Mouse (Mus musculus): ENCODE data around the gene Slc24a5. TPM values are rescaled to one million over a fixed set of nuclear protein-coding genes. Genes with fewer than 3 reads are reported as not detected.
A peak's percentile ranks its signal among the peaks of the same experiment; 100 is the strongest.

The Slc24a5 gene
- total and polyA plus RNA-seq, 3 experiments = 0.69 to 2.9 TPM; not detected in 1

DNA sequence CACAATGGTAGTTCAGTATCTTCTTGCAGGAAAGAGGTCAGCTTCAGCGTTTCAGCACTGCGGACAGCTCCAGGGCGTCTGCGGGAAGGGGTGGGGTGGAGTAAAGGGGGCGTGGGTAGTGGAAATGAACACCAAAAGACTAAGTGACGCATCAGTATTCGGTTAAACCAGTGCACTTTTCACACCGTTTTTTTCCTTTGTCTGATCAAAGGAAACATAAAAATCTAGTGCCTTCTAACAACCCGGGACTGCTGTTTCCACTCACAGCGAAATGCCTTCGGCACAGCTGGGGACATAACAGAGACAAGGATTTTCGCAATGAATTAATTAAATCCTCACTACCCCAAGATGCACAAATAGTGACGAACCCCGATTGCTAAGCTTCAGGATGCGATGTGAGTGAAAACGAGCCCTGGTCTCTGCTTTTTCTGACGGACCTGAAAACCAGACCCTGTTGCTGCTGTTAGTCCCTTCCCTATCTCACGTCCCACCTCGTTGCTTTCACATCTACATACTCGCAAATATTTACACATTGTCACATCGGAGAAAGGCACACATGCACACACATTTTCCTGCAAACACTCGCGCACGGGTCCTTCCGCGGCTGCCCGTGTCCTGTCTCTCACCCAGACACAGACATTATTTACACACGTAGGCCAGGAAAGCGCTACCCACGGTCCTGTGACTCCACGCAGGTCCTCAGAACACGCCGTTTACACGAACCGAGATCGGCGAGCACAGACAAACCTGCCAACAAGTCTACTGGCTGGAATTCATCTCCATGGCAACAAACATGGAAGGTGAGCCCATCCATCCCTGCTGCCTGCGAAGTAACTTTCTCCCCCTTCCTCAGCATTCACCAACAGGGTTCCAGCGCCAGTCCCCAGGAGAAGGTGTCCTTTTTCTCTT, 68.2 kb downstream of the Slc24a5 start, which contains the start of gene Ctxn2:
Ctxn2 (plus strand) TSS at position 790 of the 909 bp plus-strand sequence.
- no peaks in the 10 kb centered on the region for H3K79me2 ChIP-seq (ENCODE audit: control insufficient read depth, insufficient read depth, low read length, poor library complexity)
- peak; percentile 74 for DNase-seq (ENCODE audit: low read depth, low spot score)

GRCm38 (mm10) chr2:125136846-125137245, 68.9 kb downstream of the Slc24a5 start:
- H3K4me1 ChIP-seq (ENCODE audit: control insufficient read depth in 1 of 2, insufficient read depth in 2 of 2, low read length in 2 of 2) = no peaks in the 10 kb centered on the region
- H3K9ac ChIP-seq (ENCODE audit: control insufficient read depth, low read depth, low read length, poor library complexity, severe bottlenecking) = no peak overlapping the region
- TF ChIP-seq E2F4 (IDR thresholded peaks at IDR 0.05; ENCODE audit: borderline replicate concordance, low read depth, low read length) = no peak
- no peak for TF ChIP-seq POLR2AphosphoS2 (IDR thresholded peaks at IDR 0.05; ENCODE audit: low read length)
- TF ChIP-seq MXI1 (IDR thresholded peaks at IDR 0.05; ENCODE audit: low read depth, low read length) = no peak
- no peak for TF ChIP-seq ZMIZ1 (IDR thresholded peaks at IDR 0.05; ENCODE audit: low read depth, low read length)
- no peak for TF ChIP-seq MYC (IDR thresholded peaks at IDR 0.05; ENCODE audit: low read depth, low read length)
- no peak for TF ChIP-seq SIN3A (IDR thresholded peaks at IDR 0.05; ENCODE audit: low read length)
- TF ChIP-seq MYB (IDR thresholded peaks at IDR 0.05; ENCODE audit: low read depth, low read length) = no peak
- no peak for TF ChIP-seq TAL1 (IDR thresholded peaks at IDR 0.05; ENCODE audit: low read length)
- no peaks in the 10 kb centered on the region for H3K36me3 ChIP-seq (ENCODE audit: control insufficient read depth in 1 of 2, insufficient read depth in 2 of 2, low read length in 2 of 2)
- no peak overlapping the region for H3K4me3 ChIP-seq (ENCODE audit: control insufficient read depth in 1 of 2, insufficient read depth in 1 of 2, low read depth in 2 of 2, low read length in 2 of 2)
- DNase-seq (ENCODE audit: low read depth, low spot score) = no peak
- H3K27ac ChIP-seq (ENCODE audit: control insufficient read depth, low read depth, low read length) = no peak overlapping the region
- peaks cover 0 to 3% of the 10 kb centered on the region in 2 experiments; a peak in 3 of 4 replicates for H3K27me3 ChIP-seq (ENCODE audit: control insufficient read depth in 1 of 2, insufficient read depth in 2 of 2, low read length in 2 of 2)
- no peaks in the 10 kb centered on the region for H3K79me2 ChIP-seq (ENCODE audit: control insufficient read depth, insufficient read depth, low read length, poor library complexity)
- no peaks in the 10 kb centered on the region for H3K9me3 ChIP-seq (replicated peaks; ENCODE audit: insufficient read depth, low read length)

More for the DNA sequence above, 68.2 kb downstream of the Slc24a5 start, which contains the start of gene Ctxn2:
- H3K9ac ChIP-seq (ENCODE audit: control insufficient read depth, low read depth, low read length, poor library complexity, severe bottlenecking) = no peak within 1 kb of the TSS
- H3K27ac ChIP-seq (ENCODE audit: control insufficient read depth, low read depth, low read length) = no peak within 1 kb of the TSS
- no peaks in the 10 kb centered on the region for H3K36me3 ChIP-seq (ENCODE audit: control insufficient read depth in 1 of 2, insufficient read depth in 2 of 2, low read length in 2 of 2)
- no peaks in the 10 kb centered on the region for H3K4me1 ChIP-seq (ENCODE audit: control insufficient read depth in 1 of 2, insufficient read depth in 2 of 2, low read length in 2 of 2)
- TF ChIP-seq JUND (IDR thresholded peaks at IDR 0.05; ENCODE audit: low read depth, low read length) (no peak), TCF12 (IDR thresholded peaks at IDR 0.05; ENCODE audit: low read depth, low read length) (no peak), MAFK (IDR thresholded peaks at IDR 0.05; ENCODE audit: borderline replicate concordance, low read depth, low read length) (no peak), POLR2A (IDR thresholded peaks at IDR 0.05; ENCODE audit: control insufficient read depth in 1 of 2, insufficient read depth in 1 of 2, low read depth in 1 of 2, low read length in 2 of 2, poor library complexity in 1 of 2) (no peak), USF2 (IDR thresholded peaks at IDR 0.05; ENCODE audit: borderline replicate concordance in 1 of 2, insufficient read depth in 1 of 2, low read depth in 1 of 2, low read length in 2 of 2) (no peak), GABPA (IDR thresholded peaks at IDR 0.05; ENCODE audit: low read depth, low read length) (no peak), TBP (IDR thresholded peaks at IDR 0.05; ENCODE audit: low read depth, low read length) (no peak), MEF2A (IDR thresholded peaks at IDR 0.05; ENCODE audit: extremely low read depth, insufficient replicate concordance, low read depth, low read length, poor library complexity, severe bottlenecking) (no peak), SIN3A (IDR thresholded peaks at IDR 0.05; ENCODE audit: low read length) (peak; percentile 81), USF1 (IDR thresholded peaks at IDR 0.05; ENCODE audit: low read depth, low read length) (no peak), ELF1 (IDR thresholded peaks at IDR 0.05; ENCODE audit: low read depth, low read length) (no peak), MXI1 (IDR thresholded peaks at IDR 0.05; ENCODE audit: low read depth, low read length) (peak; percentile 63), TAL1 (IDR thresholded peaks at IDR 0.05; ENCODE audit: low read length) (no peak), ZMIZ1 (IDR thresholded peaks at IDR 0.05; ENCODE audit: low read depth, low read length) (no peak), CHD1 (IDR thresholded peaks at IDR 0.05; ENCODE audit: low read depth, low read length) (no peak), POLR2AphosphoS5 (IDR thresholded peaks at IDR 0.05; ENCODE audit: borderline replicate concordance, low read depth, low read length) (no peak), E2F4 (IDR thresholded peaks at IDR 0.05; ENCODE audit: borderline replicate concordance, low read depth, low read length) (no peak), HCFC1 (IDR thresholded peaks at IDR 0.05; ENCODE audit: low read depth, low read length) (no peak), MAZ (IDR thresholded peaks at IDR 0.05; ENCODE audit: low read depth, low read length) (0 out of 2 replicates have a peak, but pooled peaks have one; percentile 41), CHD2 (IDR thresholded peaks at IDR 0.05; ENCODE audit: low read length) (no peak), ZC3H11A (IDR thresholded peaks at IDR 0.05; ENCODE audit: low read depth, low read length) (no peak), GATA1 (IDR thresholded peaks at IDR 0.05; ENCODE audit: low read depth, low read length) (no peak), MYC (IDR thresholded peaks at IDR 0.05; ENCODE audit: low read depth, low read length) (no peak)
- no peak within 1 kb of the TSS for H3K4me3 ChIP-seq (ENCODE audit: control insufficient read depth in 1 of 2, insufficient read depth in 1 of 2, low read depth in 2 of 2, low read length in 2 of 2)
- H3K9me3 ChIP-seq (replicated peaks; ENCODE audit: insufficient read depth, low read length) = no peaks in the 10 kb centered on the region
- peaks cover 0 to 3% of the 10 kb centered on the region in 2 experiments for H3K27me3 ChIP-seq (ENCODE audit: control insufficient read depth in 1 of 2, insufficient read depth in 2 of 2, low read length in 2 of 2)

Data from MEL (cell line).